Mouse (Mus musculus) heart, embryonic 10.5 days (tissue): ENCODE measurements at regions not wholly inside any gene's neighbourhood (a gene's known extent, or its start where the extent isn't known, plus 50 kb on each side); places are given as distances from the start of the nearest gene placed in this dataset.
A peak's percentile ranks its signal among the peaks of the same experiment; 100 is the strongest.

Experiments
- DNase-seq: peaks from one replicate; pipeline ENCODE4 v3.0.0-alpha.2; 2017; ENCODE audit warnings: low spot score
- H3K27ac ChIP-seq: fragments of 300-500 bp; sonication (generic); 2 replicates; pipeline ENCODE4 v1.5.1; 2016; ENCODE audit warnings: mild to moderate bottlenecking
- H3K27me3 ChIP-seq: fragments of 300-500 bp; sonication (generic); 2 replicates; pipeline ENCODE4 v1.6.1; 2016; ENCODE audit warnings: mild to moderate bottlenecking; ENCODE audit not compliant: poor library complexity, insufficient read depth, severe bottlenecking
- H3K36me3 ChIP-seq: fragments of 300-500 bp; sonication (generic); 2 replicates; pipeline ENCODE4 v1.6.1; 2016; ENCODE audit warnings: mild to moderate bottlenecking, moderate library complexity
- H3K4me1 ChIP-seq: fragments of 300-500 bp; sonication (generic); 2 replicates; pipeline ENCODE4 v1.6.1; 2016; ENCODE audit warnings: mild to moderate bottlenecking
- H3K4me3 ChIP-seq: fragments of 300-500 bp; sonication (generic); 2 replicates; pipeline ENCODE4 v1.5.1; 2016; ENCODE audit warnings: mild to moderate bottlenecking, moderate library complexity
- H3K9me3 ChIP-seq: fragments of 300-500 bp; sonication (generic); 2 replicates; pipeline ENCODE4 v1.6.1; 2016; ENCODE audit warnings: mild to moderate bottlenecking, moderate library complexity
- WGBS: fragments of 180-500 bp; shearing (Covaris S2); methylation state at CpG from one replicate; pipeline ENCODE4 v1.1.7; 2016; 5-methylcytosine and 5-hydroxymethylcytosine counted together

GRCm38 (mm10) chr3:52929827-52930605 is 87.0 kb downstream of the Cog6 start:
- Histone ChIP-seq H3K27me3 (no peaks in the 10 kb centered on the region), H3K4me3 (no peak overlapping the region), H3K9me3 (no peaks in the 10 kb centered on the region), H3K27ac (no peak overlapping the region), H3K4me1 (peaks cover 5% of the 10 kb centered on the region; the same call in 1 of the 2 replicates), H3K36me3 (no peaks in the 10 kb centered on the region)
- DNase-seq = no peak
- WGBS = 68% methylated on average over 13 of the region's 13 CpGs

GRCm38 (mm10) chr3:52927361-52927841 is 89.6 kb downstream of the Cog6 start:
- Histone ChIP-seq H3K27ac (no peak overlapping the region), H3K36me3 (no peaks in the 10 kb centered on the region), H3K27me3 (no peaks in the 10 kb centered on the region), H3K4me1 (peaks cover 5% of the 10 kb centered on the region; the same call in 1 of the 2 replicates), H3K9me3 (no peaks in the 10 kb centered on the region), H3K4me3 (no peak overlapping the region)
- WGBS = 78% methylated on average over 12 of the region's 12 CpGs
- no peak for DNase-seq

- Histone ChIP-seq H3K36me3 (no peaks in the 10 kb centered on the region), H3K27me3 (no peaks in the 10 kb centered on the region), H3K4me1 (peaks cover 5% of the 10 kb centered on the region; the same call in 1 of the 2 replicates), H3K4me3 (no peak overlapping the region), H3K27ac (no peak overlapping the region), H3K9me3 (no peaks in the 10 kb centered on the region)
- WGBS = 73% methylated on average over 3 of the region's 3 CpGs
- DNase-seq = no peak
Observed at GRCm38 (mm10) chr3:52926549-52926948, 90.5 kb downstream of the Cog6 start.

- H3K4me1 ChIP-seq = peaks cover 5% of the 10 kb centered on the region; the same call in 1 of the 2 replicates
- no peak overlapping the region for H3K27ac ChIP-seq
- H3K27me3 ChIP-seq = no peaks in the 10 kb centered on the region
- WGBS = 56% methylated on average over 3 of the region's 3 CpGs
- H3K36me3 ChIP-seq = no peaks in the 10 kb centered on the region
- no peak overlapping the region for H3K4me3 ChIP-seq
- DNase-seq = no peak
- no peaks in the 10 kb centered on the region for H3K9me3 ChIP-seq
Observed at GRCm38 (mm10) chr3:52925223-52925622, 91.8 kb downstream of the Cog6 start.

GRCm38 (mm10) chr3:52924631-52925030 is 92.4 kb downstream of the Cog6 start:
- Histone ChIP-seq H3K36me3 (no peaks in the 10 kb centered on the region), H3K9me3 (no peaks in the 10 kb centered on the region), H3K27ac (no peak overlapping the region), H3K4me1 (peaks cover 5% of the 10 kb centered on the region; the same call in 1 of the 2 replicates), H3K4me3 (no peak overlapping the region), H3K27me3 (no peaks in the 10 kb centered on the region)
- WGBS = 73% methylated on average over 2 of the region's 2 CpGs
- DNase-seq = no peak

- WGBS = 86% methylated on average over 4 of the region's 4 CpGs
- Histone ChIP-seq H3K4me1 (peaks cover 5% of the 10 kb centered on the region; the same call in 1 of the 2 replicates), H3K27me3 (no peaks in the 10 kb centered on the region), H3K36me3 (no peaks in the 10 kb centered on the region), H3K9me3 (no peaks in the 10 kb centered on the region), H3K27ac (no peak overlapping the region), H3K4me3 (no peak overlapping the region)
- no peak for DNase-seq
Observed at GRCm38 (mm10) chr3:52923824-52924559, 93.0 kb downstream of the Cog6 start.

- no peaks in the 10 kb centered on the region for H3K27me3 ChIP-seq
- no peak overlapping the region for H3K27ac ChIP-seq
- no peaks in the 10 kb centered on the region for H3K36me3 ChIP-seq
- H3K4me3 ChIP-seq = no peak overlapping the region
- peaks cover 5% of the 10 kb centered on the region; the same call in 1 of the 2 replicates for H3K9me3 ChIP-seq
- peaks cover 3% of the 10 kb centered on the region; the same call in 1 of the 2 replicates for H3K4me1 ChIP-seq
- 91% methylated on average over 8 of the region's 8 CpGs for WGBS
- DNase-seq = no peak
Observed at GRCm38 (mm10) chr3:52922411-52922810, 94.6 kb downstream of the Cog6 start.

GRCm38 (mm10) chr3:52906823-52907564 is 110.0 kb downstream of the Cog6 start:
- Histone ChIP-seq H3K4me1 (no peaks in the 10 kb centered on the region), H3K36me3 (no peaks in the 10 kb centered on the region), H3K9me3 (no peaks in the 10 kb centered on the region), H3K27me3 (no peaks in the 10 kb centered on the region), H3K27ac (no peak overlapping the region), H3K4me3 (no peak overlapping the region)
- 89% methylated on average over 3 of the region's 3 CpGs for WGBS
- DNase-seq = no peak

GRCm38 (mm10) chr3:52904028-52904427 is 113.0 kb downstream of the Cog6 start:
- Histone ChIP-seq H3K4me3 (no peak overlapping the region), H3K27ac (no peak overlapping the region), H3K4me1 (no peaks in the 10 kb centered on the region), H3K27me3 (no peaks in the 10 kb centered on the region), H3K36me3 (no peaks in the 10 kb centered on the region), H3K9me3 (no peaks in the 10 kb centered on the region)
- DNase-seq = no peak
- 83% methylated on average over 3 of the region's 3 CpGs for WGBS

- DNase-seq = peak; percentile 91
- H3K9me3 ChIP-seq = no peaks in the 10 kb centered on the region
- H3K27ac ChIP-seq = no peak overlapping the region
- no peaks in the 10 kb centered on the region for H3K27me3 ChIP-seq
- H3K4me1 ChIP-seq = 0 out of 2 replicates have a peak, but pooled peaks cover 6% of the 10 kb centered on the region
- no peak overlapping the region for H3K4me3 ChIP-seq
- WGBS = 20% methylated on average over 4 of the region's 4 CpGs
- no peaks in the 10 kb centered on the region for H3K36me3 ChIP-seq
Observed at GRCm38 (mm10) chr3:52897665-52898064, 119.4 kb downstream of the Cog6 start.

GRCm38 (mm10) chr3:52896462-52896861 is 120.6 kb downstream of the Cog6 start:
- 0 out of 2 replicates have a peak, but pooled peaks cover 6% of the 10 kb centered on the region for H3K4me1 ChIP-seq
- H3K36me3 ChIP-seq = no peaks in the 10 kb centered on the region
- DNase-seq = peak; percentile 52
- no peak overlapping the region for H3K4me3 ChIP-seq
- 81% methylated on average over 7 of the region's 7 CpGs for WGBS
- peak overlapping the region; percentile 47; the same call in 1 of the 2 replicates for H3K27ac ChIP-seq
- H3K27me3 ChIP-seq = no peaks in the 10 kb centered on the region
- no peaks in the 10 kb centered on the region for H3K9me3 ChIP-seq

- no peak overlapping the region for H3K27ac ChIP-seq
Observed at GRCm38 (mm10) chr3:52895751-52896150, 121.3 kb downstream of the Cog6 start.

More at GRCm38 (mm10) chr3:52895751-52896150, 121.3 kb downstream of the Cog6 start:
- no peak for DNase-seq
- 79% methylated on average over 5 of the region's 5 CpGs for WGBS
- H3K36me3 ChIP-seq = no peaks in the 10 kb centered on the region
- H3K9me3 ChIP-seq = no peaks in the 10 kb centered on the region
- H3K4me3 ChIP-seq = no peak overlapping the region
- H3K4me1 ChIP-seq = 0 out of 2 replicates have a peak, but pooled peaks cover 6% of the 10 kb centered on the region
- no peaks in the 10 kb centered on the region for H3K27me3 ChIP-seq
